Mouse (Mus musculus) stomach, embryonic 15.5 days (tissue): ENCODE measurements around the gene Trip12. TPM values are rescaled to one million over a fixed set of nuclear protein-coding genes. Genes with fewer than 3 reads are reported as not detected.

ENCODE experiments used
- ATAC-seq: fragments of 200-750 bp; cut with Nextera tagmentation; 2 replicates; pipeline ENCODE4 v1.8.0; 2017; ENCODE audit warnings: low read depth, moderate number of reproducible peaks, moderate TSS enrichment; ENCODE audit not compliant: insufficient read depth, low FRiP score
- H3K27ac ChIP-seq: fragments of 300-500 bp; sonication (generic); 2 replicates; pipeline ENCODE4 v1.5.1; 2015; ENCODE audit warnings: mild to moderate bottlenecking, inconsistent platforms
- H3K27me3 ChIP-seq: fragments of 300-500 bp; sonication (generic); replicated peaks from 2 replicates; pipeline ENCODE4 v1.6.1; 2015; ENCODE audit warnings: inconsistent platforms
- H3K36me3 ChIP-seq: fragments of 300-500 bp; sonication (generic); 2 replicates; pipeline ENCODE4 v1.6.1; 2015; ENCODE audit warnings: inconsistent platforms
- H3K4me1 ChIP-seq: fragments of 300-500 bp; sonication (generic); 2 replicates; pipeline ENCODE4 v1.6.1; 2015; ENCODE audit warnings: inconsistent platforms
- H3K4me2 ChIP-seq: fragments of 300-500 bp; sonication (generic); 2 replicates; pipeline ENCODE4 v1.6.1; 2015; ENCODE audit warnings: mild to moderate bottlenecking, inconsistent platforms
- H3K4me3 ChIP-seq: fragments of 300-500 bp; sonication (generic); replicated peaks from 2 replicates; pipeline ENCODE4 v1.5.1; 2015; ENCODE audit warnings: inconsistent platforms
- H3K9ac ChIP-seq: fragments of 300-500 bp; sonication (generic); 2 replicates; pipeline ENCODE4 v1.6.1; 2015; ENCODE audit warnings: inconsistent platforms
- H3K9me3 ChIP-seq: fragments of 300-500 bp; sonication (generic); 2 replicates; pipeline ENCODE4 v1.6.1; 2016; ENCODE audit warnings: inconsistent platforms
- WGBS: fragments of 180-500 bp; shearing (Covaris S2); methylation state at CpG from one replicate; pipeline ENCODE4 v1.1.7; 2015; 5-methylcytosine and 5-hydroxymethylcytosine counted together
- polyA plus RNA-seq: library from polyadenylated mRNA; unstranded; fragments of >200 nt; fragmentation: Nextera tagmentation; extraction: Ambion mirVana; gene quantifications from 2 replicates; pipeline ENCODE4 v1.2.1, GENCODE M21; 2015

Trip12 gene
- polyA plus RNA-seq, 1 experiment from 2014 or later = 53.4 TPM

DNA sequence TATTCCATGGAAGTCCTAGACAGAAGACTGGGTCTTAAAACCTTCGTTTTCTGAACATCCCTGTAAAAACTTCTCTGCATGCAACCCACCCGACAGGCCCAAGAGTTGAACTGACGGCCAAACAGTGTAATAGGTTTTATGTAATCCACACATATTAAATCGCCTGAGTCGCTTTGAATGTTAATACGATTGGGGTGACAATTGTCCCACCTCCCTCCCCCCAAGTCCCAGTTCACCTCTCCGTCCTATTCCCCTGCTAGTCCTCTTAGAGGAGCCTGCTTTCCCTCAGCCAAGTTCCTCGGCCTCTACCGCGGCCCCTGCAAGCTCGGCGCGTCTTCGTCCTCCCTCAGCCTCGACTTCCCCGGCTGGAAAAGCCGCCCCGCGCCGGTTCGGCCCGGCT is 2.2 kb downstream of the Trip12 start:
- ATAC-seq = 0 out of 2 replicates have a peak, but pooled peaks have one; percentile 0
- 0% methylated on average over 22 of the region's 22 CpGs for WGBS

GRCm38 (mm10) chr1:84837523-84838145 is 2.7 kb downstream of the Trip12 start:
- Histone ChIP-seq H3K27me3 (no peaks in the 10 kb centered on the region), H3K4me1 (peaks cover 5% of the 10 kb centered on the region; the same call in 1 of the 2 replicates), H3K36me3 (peaks cover 3% of the 10 kb centered on the region; the same call in 1 of the 2 replicates), H3K27ac (peak overlapping the region; percentile 99), H3K4me2 (peak overlapping the region; percentile 60), H3K9me3 (no peaks in the 10 kb centered on the region), H3K9ac (peak overlapping the region; percentile 98; the same call in 1 of the 2 replicates), H3K4me3 (peak overlapping the region; percentile 99)
- ATAC-seq = no peak
- WGBS = 5% methylated on average over 20 of the region's 20 CpGs

More for the DNA sequence above, 2.2 kb downstream of the Trip12 start:
- H3K9ac ChIP-seq = peak overlapping the region; percentile 98
- H3K4me1 ChIP-seq = peaks cover 5% of the 10 kb centered on the region; the same call in 1 of the 2 replicates
- no peaks in the 10 kb centered on the region for H3K27me3 ChIP-seq
- H3K36me3 ChIP-seq = peaks cover 3% of the 10 kb centered on the region; the same call in 1 of the 2 replicates
- no peaks in the 10 kb centered on the region for H3K9me3 ChIP-seq
- H3K27ac ChIP-seq = peak overlapping the region; percentile 99
- H3K4me3 ChIP-seq = peak overlapping the region; percentile 99
- peak overlapping the region; percentile 60 for H3K4me2 ChIP-seq

DNA sequence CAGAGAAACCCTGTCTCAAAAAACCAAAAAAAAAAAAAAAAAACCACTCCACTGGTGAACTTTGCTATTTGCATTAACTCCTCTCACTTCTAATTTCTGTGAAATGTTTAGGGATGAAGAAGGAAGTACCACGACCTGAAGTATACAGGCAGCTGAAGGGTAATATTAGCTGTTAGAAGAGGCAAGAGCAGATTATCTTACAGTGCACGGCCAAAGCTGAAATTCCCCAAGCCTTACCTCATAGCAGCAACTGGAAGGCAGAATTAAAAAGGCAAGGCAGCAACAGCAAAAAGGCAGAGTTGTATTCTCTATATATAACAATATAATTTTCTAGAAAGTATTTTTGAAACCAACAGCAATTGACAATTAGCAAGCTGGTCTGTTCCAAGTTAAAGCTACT is 15.2 kb downstream of the Trip12 start:
- Histone ChIP-seq H3K4me1 (no peaks in the 10 kb centered on the region), H3K27me3 (no peaks in the 10 kb centered on the region), H3K9ac (no peak overlapping the region), H3K36me3 (peaks cover 2% of the 10 kb centered on the region; the same call in 1 of the 2 replicates), H3K27ac (no peak overlapping the region), H3K4me3 (no peak overlapping the region), H3K4me2 (no peak overlapping the region), H3K9me3 (no peaks in the 10 kb centered on the region)
- 50% methylated on average over 2 of the region's 2 CpGs for WGBS
- ATAC-seq = no peak

DNA sequence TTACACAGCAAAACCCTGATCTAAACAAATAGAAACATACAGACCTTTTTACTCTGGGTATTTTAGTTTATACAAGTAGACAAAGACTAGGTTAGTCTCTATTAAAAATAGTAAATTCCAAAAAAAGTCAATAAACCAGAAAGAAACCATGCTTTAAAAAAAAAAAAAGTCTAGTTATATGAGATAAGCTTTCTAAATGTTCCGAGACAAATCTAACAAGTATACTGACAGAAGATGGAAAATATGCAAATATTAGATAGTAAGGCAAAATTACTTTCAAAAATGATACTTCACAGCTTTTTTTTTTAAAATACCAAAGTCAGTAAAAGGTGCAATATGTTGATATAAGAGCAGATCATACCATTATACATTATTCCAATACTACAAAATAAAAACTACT is 22.7 kb downstream of the Trip12 start:
- 79% methylated on average over 1 of the region's 1 CpGs for WGBS
- Histone ChIP-seq H3K36me3 (peaks cover 3% of the 10 kb centered on the region; the same call in 1 of the 2 replicates), H3K27me3 (no peaks in the 10 kb centered on the region), H3K4me3 (no peak overlapping the region), H3K4me2 (no peak overlapping the region), H3K4me1 (no peaks in the 10 kb centered on the region), H3K9me3 (no peaks in the 10 kb centered on the region), H3K9ac (no peak overlapping the region), H3K27ac (no peak overlapping the region)
- ATAC-seq = no peak

GRCm38 (mm10) chr1:84803788-84804187 is 36.5 kb downstream of the Trip12 start:
- 43% methylated on average over 1 of the region's 1 CpGs for WGBS
- no peaks in the 10 kb centered on the region for H3K4me1 ChIP-seq
- no peaks in the 10 kb centered on the region for H3K27me3 ChIP-seq
- no peaks in the 10 kb centered on the region for H3K36me3 ChIP-seq
- no peak overlapping the region for H3K9ac ChIP-seq
- no peak overlapping the region for H3K4me2 ChIP-seq
- no peak for ATAC-seq
- H3K9me3 ChIP-seq = no peaks in the 10 kb centered on the region
- H3K4me3 ChIP-seq = no peak overlapping the region
- peak overlapping the region; percentile 23; the same call in 1 of the 2 replicates for H3K27ac ChIP-seq

DNA sequence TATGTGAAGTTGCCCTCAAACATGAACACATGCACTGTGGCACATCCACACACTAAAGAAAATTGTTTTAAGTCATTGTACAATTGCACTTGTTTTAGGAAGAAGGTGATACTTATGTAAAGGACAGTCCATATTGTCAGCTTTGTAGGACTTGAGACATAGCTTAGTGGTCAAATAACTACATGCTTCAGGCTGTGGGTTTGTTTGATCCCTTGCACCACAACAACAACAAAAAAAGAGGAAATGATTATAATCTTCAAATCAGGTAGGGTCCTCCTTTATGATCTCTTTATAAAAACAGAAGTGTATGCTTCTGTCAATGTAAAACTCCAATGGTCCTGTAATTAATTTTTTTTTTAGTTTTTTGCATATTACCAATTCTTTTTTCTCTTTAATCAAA is 41.1 kb downstream of the Trip12 start:
- 0 out of 2 replicates have a peak, but pooled peaks cover under 1% of the 10 kb centered on the region for H3K36me3 ChIP-seq
- H3K27ac ChIP-seq = no peak overlapping the region
- no peaks in the 10 kb centered on the region for H3K27me3 ChIP-seq
- H3K4me1 ChIP-seq = no peaks in the 10 kb centered on the region
- no peak overlapping the region for H3K4me3 ChIP-seq
- no peak for ATAC-seq
- H3K9ac ChIP-seq = no peak overlapping the region
- H3K4me2 ChIP-seq = no peak overlapping the region
- H3K9me3 ChIP-seq = no peaks in the 10 kb centered on the region

- H3K4me1 ChIP-seq = no peaks in the 10 kb centered on the region
- ATAC-seq = no peak
- H3K27ac ChIP-seq = no peak overlapping the region
- H3K9me3 ChIP-seq = no peaks in the 10 kb centered on the region
- H3K4me2 ChIP-seq = no peak overlapping the region
- WGBS = 93% methylated on average over 7 of the region's 7 CpGs
- H3K9ac ChIP-seq = no peak overlapping the region
- H3K4me3 ChIP-seq = no peak overlapping the region
- H3K36me3 ChIP-seq = peaks cover 9% of the 10 kb centered on the region; the same call in 1 of the 2 replicates
- no peaks in the 10 kb centered on the region for H3K27me3 ChIP-seq
These were observed 45.0 kb downstream of the Trip12 start for GRCm38 (mm10) chr1:84795335-84795734.

- Histone ChIP-seq H3K27ac (no peak overlapping the region), H3K27me3 (no peaks in the 10 kb centered on the region), H3K4me1 (no peaks in the 10 kb centered on the region), H3K9ac (no peak overlapping the region), H3K9me3 (no peaks in the 10 kb centered on the region), H3K4me3 (no peak overlapping the region), H3K36me3 (peaks cover 17% of the 10 kb centered on the region; the same call in 1 of the 2 replicates), H3K4me2 (no peak overlapping the region)
- WGBS = 93% methylated on average over 2 of the region's 2 CpGs
- no peak for ATAC-seq
These were observed 48.9 kb downstream of the Trip12 start for GRCm38 (mm10) chr1:84791393-84791792.

DNA sequence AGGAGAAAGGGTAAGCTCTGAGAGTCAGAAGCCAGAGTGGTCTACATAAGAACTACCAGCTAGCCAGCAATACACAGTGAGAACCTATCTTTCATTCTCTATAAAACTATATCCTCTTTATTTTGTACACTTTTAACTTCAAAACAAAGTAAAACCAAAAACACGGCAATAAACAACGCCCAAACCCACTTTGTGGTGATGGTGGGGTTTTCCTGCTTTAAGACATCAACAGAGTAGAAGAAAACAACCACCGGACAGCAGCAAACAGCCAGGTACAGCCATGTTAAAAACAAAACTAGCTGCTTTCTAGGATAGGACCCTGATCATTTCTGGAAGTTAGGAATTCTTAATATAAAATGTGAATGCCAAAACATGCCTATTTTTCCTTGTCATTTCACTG is 59.7 kb downstream of the Trip12 start:
- Histone ChIP-seq H3K4me2 (no peak overlapping the region), H3K27me3 (no peaks in the 10 kb centered on the region), H3K4me3 (no peak overlapping the region), H3K27ac (no peak overlapping the region), H3K36me3 (peaks cover 3% of the 10 kb centered on the region; the same call in 1 of the 2 replicates), H3K4me1 (no peaks in the 10 kb centered on the region), H3K9me3 (no peaks in the 10 kb centered on the region), H3K9ac (no peak overlapping the region)
- ATAC-seq = no peak
- 94% methylated on average over 3 of the region's 3 CpGs for WGBS

DNA sequence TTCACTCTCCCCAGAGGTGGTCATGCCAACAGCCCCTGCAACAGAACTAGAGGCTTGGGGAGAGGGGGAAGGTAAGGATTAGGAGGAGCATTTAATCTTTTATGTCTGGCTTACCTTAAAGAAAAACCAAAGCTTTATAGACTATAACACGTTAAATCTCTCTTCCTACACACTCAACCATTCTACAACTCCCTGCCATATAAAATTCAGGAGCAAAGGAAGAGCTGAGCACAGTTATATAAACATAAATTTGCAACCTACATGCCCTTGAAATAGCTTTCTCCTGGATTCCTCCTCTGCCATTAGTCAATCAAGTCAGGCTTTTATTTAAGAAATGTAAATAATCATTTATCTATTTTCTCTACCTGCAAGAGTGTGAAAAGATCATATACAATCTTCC is 62.9 kb downstream of the Trip12 start:
- no peak overlapping the region for H3K4me3 ChIP-seq
- no peaks in the 10 kb centered on the region for H3K27me3 ChIP-seq
- H3K9ac ChIP-seq = no peak overlapping the region
- no peaks in the 10 kb centered on the region for H3K9me3 ChIP-seq
- H3K4me2 ChIP-seq = no peak overlapping the region
- WGBS = 57% methylated on average over 1 of the region's 1 CpGs
- H3K36me3 ChIP-seq = peaks cover 5% of the 10 kb centered on the region; the same call in 1 of the 2 replicates
- no peaks in the 10 kb centered on the region for H3K4me1 ChIP-seq
- ATAC-seq = no peak
- H3K27ac ChIP-seq = no peak overlapping the region

DNA sequence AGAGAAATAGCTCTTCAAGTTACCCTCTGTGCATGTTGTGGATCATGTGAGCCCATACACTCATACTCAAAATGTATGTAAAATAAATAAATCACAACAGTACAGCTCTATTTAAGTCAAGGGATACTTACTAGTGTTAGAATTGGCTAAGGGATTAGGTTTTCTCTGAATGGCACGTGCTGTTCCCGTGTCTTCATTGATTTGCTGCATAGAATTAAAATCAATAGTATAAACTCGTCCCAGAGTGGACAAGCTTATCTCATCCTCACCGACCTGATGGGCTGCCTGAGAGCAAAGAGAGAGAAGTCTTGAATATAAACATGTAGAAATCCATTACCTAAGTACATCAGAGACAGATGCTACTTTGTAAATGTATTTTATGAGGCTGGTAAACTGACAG is 81.5 kb downstream of the Trip12 start:
- no peak for ATAC-seq
- Histone ChIP-seq H3K9ac (no peak overlapping the region), H3K36me3 (peaks cover 28% of the 10 kb centered on the region; the same call in 1 of the 2 replicates), H3K4me2 (no peak overlapping the region), H3K9me3 (no peaks in the 10 kb centered on the region), H3K4me1 (no peaks in the 10 kb centered on the region), H3K27ac (no peak overlapping the region), H3K4me3 (no peak overlapping the region), H3K27me3 (no peaks in the 10 kb centered on the region)
- WGBS = 67% methylated on average over 4 of the region's 4 CpGs

GRCm38 (mm10) chr1:84742156-84742555 is 98.2 kb downstream of the Trip12 start:
- no peaks in the 10 kb centered on the region for H3K4me1 ChIP-seq
- no peaks in the 10 kb centered on the region for H3K27me3 ChIP-seq
- no peak overlapping the region for H3K9ac ChIP-seq
- H3K36me3 ChIP-seq = peaks cover 10% of the 10 kb centered on the region
- no peak overlapping the region for H3K4me2 ChIP-seq
- H3K27ac ChIP-seq = no peak overlapping the region
- H3K4me3 ChIP-seq = no peak overlapping the region
- whole genome bisulfite sequencing = 83% methylated on average over 3 of the region's 3 CpGs
- ATAC-seq = no peak
- no peaks in the 10 kb centered on the region for H3K9me3 ChIP-seq
